Mouse (Mus musculus) liver, embryonic 18 days (tissue): ENCODE data around the gene Ufsp1. TPM values are rescaled to one million over a fixed set of nuclear protein-coding genes. Genes with fewer than 3 reads are reported as not detected.

ENCODE experiments used
- polyA plus RNA-seq: library from polyadenylated mRNA; depleted of rRNA; stranded (reverse); fragments of >200 nt; gene quantifications from 2 replicates; pipeline ENCODE4 v1.2.3, GENCODE M21; 2012; rRNA removed

The Ufsp1 gene
- polyA plus RNA-seq, result 5.0 and 5.8 TPM in 2 replicates

DNA sequence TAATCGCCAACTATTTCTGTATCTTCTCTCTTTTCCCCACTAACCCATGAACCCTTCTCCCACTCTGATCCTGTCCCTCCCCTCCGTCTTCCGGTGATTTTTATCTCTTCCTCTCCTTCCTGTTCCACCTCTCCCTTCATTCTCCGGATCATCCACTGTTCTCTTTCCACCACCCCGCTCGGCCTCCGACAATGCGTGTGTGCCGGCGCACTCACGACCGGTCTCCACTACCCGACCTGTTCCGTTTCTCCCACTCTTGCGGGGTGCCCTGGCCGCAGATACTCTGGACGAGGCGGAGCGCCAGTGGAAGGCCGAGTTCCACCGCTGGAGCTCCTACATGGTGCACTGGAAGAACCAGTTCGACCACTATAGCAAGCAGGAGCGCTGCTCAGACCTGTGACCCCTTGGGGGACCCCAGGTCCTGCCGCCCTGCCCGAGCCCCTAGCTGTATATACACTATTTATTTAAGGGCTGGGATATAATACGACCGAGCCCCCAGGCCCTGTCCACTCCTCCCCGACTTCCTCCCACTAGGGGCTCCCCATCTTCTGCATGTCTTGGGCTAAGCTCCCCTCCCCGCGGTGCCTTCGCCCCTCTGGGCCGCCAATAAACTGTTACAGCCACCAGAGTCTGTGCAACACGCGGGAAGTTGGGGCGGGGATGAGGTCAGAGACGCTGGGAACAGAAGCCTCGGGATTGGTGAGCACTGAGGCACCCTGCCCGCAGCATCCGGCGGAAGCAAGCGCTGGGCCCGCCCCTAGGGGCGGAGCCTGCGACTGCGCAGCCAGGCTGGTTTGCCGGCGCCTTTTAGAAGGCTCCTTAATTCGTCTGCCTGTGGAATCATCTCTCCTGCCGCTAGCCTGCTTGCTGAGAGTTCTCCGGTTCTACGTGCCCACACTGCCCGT, at the start of gene Ufsp1:
Gene Ufsp1 (plus strand): TSS at position 791 of the 905 bp plus-strand sequence.

DNA sequence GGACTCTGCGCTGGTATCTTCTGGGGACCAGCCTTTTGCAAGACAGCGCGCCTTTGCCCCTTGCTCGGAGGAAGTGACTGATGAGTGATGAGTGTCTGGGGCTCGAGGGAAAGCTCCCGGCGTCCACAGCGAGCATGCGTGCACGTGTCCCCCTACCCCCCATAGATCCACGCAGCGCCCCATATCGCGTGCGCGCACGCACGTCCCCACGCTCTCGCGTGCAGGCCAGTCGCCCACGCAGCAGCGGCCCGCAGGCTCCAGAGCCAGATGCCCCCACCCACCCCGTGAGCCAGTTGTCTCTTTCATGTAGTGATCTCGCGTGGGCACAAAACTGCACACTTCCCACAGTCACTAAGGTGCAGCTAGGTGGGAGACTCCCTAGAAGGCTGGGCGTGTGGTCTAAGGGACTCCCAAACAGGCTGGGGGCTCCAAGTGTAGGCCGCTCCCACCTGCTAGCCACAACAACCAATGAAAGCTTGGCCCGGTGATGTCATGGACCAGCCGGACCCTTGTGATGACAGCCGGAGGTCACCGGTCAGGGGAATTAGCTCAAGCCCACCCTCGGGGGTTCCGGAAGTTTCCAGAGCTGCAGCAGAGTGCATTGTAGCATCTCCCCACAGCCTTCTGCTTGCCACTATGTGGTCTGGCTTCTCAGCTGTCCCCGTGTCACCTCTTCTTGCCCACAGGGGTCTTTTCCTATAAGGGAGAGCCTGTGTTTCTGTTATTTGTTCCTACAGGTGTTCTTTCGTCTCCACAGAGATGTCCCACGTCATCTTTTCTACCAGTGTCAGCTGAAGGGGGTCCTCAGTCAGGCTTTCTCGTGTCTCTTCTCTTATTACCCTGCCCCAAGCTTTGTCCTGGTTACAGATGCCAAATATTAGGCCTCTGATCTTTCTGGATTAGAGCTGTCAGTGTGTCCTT, 7.1 kb upstream of the Ufsp1 start, which contains the start of gene Ache:
Gene Ache (plus strand): TSS at position 488 of the 921 bp plus-strand sequence.

DNA sequence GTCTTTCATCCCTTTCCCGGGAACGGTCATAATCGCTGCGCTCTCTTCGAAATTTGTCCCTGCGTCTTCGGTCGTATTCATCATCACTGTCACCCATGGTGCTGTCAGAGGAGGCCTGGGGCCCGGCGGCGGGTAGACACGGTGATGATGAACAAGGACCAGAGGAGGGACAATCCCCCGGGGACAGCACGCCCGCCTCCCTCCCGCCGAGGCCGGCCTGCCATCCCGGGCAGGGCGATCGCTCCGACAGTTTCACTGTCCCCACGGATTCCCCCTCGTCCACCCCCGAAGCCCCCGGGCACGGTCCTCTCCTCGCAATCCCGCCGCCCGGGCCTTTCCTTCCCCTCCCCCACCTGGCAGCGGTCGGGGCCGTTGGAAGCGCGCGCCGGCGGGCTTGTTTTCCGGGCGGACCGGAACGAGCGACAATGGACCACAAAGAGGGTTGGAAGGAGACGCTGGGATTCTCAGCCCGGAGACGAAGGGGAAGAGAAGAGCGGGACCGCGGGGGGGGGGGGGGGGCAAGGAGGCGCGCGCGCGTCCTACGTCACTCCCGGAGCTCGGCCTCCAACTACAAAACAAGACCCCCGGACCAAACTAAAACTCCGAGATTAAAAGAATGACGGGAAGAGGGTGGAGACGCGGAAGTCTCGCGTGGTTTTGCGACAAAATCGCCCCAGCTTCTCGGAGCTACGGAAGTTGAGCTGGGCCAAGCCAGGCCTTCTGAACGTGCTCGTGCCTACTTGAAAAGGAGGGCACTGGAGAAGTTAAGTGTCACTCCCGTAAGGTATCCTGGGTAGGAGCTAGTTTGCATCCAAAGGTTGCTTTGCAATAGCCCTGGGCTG, 12.9 kb downstream of the Ufsp1 start, which contains the start of gene Srrt:
Gene Srrt (minus strand): TSS at position 604 of the 842 bp plus-strand sequence.

DNA sequence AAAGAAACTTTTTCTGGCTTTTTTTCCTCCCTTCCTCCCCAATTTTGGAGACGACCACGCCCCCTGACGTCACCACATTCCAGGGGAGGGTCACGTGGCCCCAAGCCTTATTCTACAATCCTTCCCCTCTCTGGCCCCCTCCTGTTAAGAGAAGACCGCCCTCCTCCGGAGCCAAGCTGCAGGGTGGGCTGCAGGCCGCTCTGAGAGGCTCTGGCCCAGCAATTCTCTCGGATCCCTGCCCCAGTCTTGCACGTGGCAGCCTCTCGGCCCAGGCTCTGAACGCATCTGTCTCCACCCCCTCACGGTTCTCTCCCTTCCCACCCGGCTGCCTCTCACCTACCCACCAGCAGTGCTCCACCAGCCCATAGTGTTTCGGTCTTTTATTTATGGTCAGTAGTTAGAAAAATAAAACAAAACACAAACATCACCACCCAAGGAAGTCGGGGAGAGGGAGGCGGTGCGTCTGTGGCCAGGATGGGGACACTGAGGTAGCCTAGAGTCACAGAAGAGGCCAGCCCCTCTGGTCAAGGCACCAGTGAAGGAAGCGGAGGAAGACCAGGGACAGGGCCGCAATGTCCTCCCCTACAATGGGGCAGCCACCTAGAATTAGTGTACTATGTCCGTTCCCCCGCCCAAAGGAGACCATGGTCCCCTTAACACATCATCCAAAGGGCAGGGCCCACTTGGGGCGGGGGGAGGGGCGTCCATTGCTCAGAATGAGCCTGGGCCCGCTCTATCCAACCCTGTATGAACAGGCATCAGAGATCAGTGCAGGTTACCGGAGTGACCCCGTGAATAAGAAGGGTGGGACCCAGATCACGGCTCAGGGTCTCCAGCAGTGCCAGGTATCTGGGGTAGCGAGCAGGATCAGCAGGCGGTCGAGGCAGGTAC, 20.0 kb downstream of the Ufsp1 start, which contains the start of gene Trip6:
Gene Trip6 (minus strand): TSS at position 212 of the 891 bp plus-strand sequence.

DNA sequence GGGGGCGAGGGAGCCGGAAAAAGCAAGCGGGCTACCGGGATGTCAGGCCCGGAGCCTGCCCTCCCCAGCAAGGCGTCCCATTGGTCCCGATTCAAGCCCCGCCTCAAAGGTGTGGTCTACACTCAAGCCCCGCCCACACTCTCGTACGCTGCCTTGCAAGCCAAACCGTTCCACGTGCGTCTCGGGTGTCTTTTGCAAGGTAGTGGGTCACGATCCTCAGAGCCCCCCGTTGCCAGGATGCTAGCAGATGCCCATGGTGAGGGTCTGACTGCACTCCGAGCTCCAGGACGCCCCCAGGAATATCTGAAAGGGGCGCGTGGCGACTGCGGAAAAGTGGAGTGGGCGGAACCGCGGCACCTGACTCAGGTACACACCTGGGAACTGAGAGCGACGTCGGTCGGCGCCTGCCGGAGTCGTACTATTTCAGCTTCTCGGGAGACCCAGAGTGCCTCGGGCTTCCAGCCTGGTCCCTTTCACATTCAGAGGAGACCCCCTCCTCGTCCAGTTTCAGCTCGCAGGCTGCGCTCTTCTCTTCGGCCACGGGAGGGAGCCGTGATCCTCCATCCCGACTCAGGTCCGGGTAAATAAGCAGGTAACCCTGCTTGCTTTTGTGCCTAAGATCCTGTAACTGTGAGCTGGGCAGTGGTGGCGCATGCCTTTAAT, 39.2 kb downstream of the Ufsp1 start, which contains the start of gene Slc12a9:
Gene Slc12a9 (minus strand): TSS at position 86 of the 663 bp plus-strand sequence.

Other genes with a start within 250 kb of the Ufsp1 start
- gene Ap1s1, start 248.5 kb upstream of the Ufsp1 start, polyA plus RNA-seq, result 53.2 and 55.6 TPM in 2 replicates
- gene Serpine1, start 222.4 kb upstream of the Ufsp1 start, polyA plus RNA-seq, result 18.8 and 22.9 TPM in 2 replicates
- gene Trim56, start 178.4 kb upstream of the Ufsp1 start, polyA plus RNA-seq, result 4.3 and 4.7 TPM in 2 replicates
- gene Muc3, start 145.3 kb upstream of the Ufsp1 start, polyA plus RNA-seq, result not detected in 2 replicates
- gene Muc3a, start 82.2 kb upstream of the Ufsp1 start, polyA plus RNA-seq, result 0.10 and 0.14 TPM in 2 replicates
- 7.5 and 9.8 TPM in 2 replicates for gene Ache, start 7.1 kb upstream of the Ufsp1 start, polyA plus RNA-seq
- gene Srrt, start 13.0 kb downstream of the Ufsp1 start, polyA plus RNA-seq, result 53.3 and 69.7 TPM in 2 replicates
- gene Trip6, start 19.8 kb downstream of the Ufsp1 start, polyA plus RNA-seq, result 8.9 and 9.3 TPM in 2 replicates
- gene Slc12a9, start 39.0 kb downstream of the Ufsp1 start, polyA plus RNA-seq, result 3.7 and 4.4 TPM in 2 replicates
- 10.1 and 13.1 TPM in 2 replicates for gene Ephb4, start 55.5 kb downstream of the Ufsp1 start, polyA plus RNA-seq
- gene Zan, start 182.4 kb downstream of the Ufsp1 start, polyA plus RNA-seq, result 0.07 and 0.09 TPM in 2 replicates
- gene Pop7, start 207.9 kb downstream of the Ufsp1 start, polyA plus RNA-seq, result 16.7 and 18.2 TPM in 2 replicates
- 5.3 and 7.3 TPM in 2 replicates for gene Gigyf1, start 223.9 kb downstream of the Ufsp1 start, polyA plus RNA-seq
- 0.21 and 0.31 TPM in 2 replicates for gene Epo, start 238.6 kb downstream of the Ufsp1 start, polyA plus RNA-seq
- gene Gnb2, start 238.9 kb downstream of the Ufsp1 start, polyA plus RNA-seq, result 221 and 236 TPM in 2 replicates